Mouse (Mus musculus): ENCODE results near the gene Olfr1340.

Olfr1340 gene

GRCm38 (mm10) chr4:118719838-118720237, at the start of gene Olfr1340:
Olfr1340 (plus strand) TSS chr4:118720138.
- DNase-seq (ENCODE audit: low read depth, low spot score): no peak

- DNase-seq (ENCODE audit: low read depth, low spot score): peak; percentile 83
These were observed 32.9 kb upstream of the Olfr1340 start for GRCm38 (mm10) chr4:118687086-118687485.

DNA sequence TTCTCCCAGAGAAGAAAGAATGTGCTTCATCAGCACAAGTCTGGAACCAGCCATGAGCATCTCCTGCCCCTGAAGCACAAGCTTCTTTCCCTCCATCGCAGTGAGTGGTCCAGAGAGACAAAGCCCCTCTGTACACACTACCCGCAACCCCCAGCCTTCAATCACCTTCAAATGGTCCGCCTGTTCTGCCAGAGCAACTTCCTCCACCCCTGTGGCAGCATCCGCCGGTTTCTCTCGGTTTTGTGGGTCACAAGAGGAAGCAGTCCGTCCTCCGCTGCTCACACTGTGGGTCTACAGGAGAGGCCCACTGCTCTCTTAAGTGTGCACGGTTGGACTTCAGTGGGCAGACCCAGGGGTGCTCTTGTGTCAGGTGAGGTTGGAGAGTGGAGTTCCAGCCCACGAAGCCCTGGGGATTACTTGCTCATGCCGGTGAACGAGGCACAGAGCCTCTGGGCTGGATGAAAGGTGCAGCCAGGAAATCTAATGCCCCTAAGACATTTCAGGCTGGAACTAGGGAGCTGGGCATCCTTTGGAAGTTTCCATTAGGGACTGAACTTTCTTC, 27.4 kb upstream of the Olfr1340 start, which contains the start of gene Olfr1342:
TSS of gene Olfr1342 (minus strand) at position 345 of the 562 bp plus-strand sequence.
- DNase-seq (ENCODE audit: low read depth, low spot score): no peak

GRCm38 (mm10) chr4:118693812-118694211, 26.1 kb upstream of the Olfr1340 start:
- DNase-seq (ENCODE audit: low read depth, low spot score): no peak

GRCm38 (mm10) chr4:118703223-118703622, 16.7 kb upstream of the Olfr1340 start, which contains the start of gene Olfr1341:
Olfr1341 (plus strand) TSS chr4:118703523.
- no peak for DNase-seq (ENCODE audit: low read depth, low spot score)

DNA sequence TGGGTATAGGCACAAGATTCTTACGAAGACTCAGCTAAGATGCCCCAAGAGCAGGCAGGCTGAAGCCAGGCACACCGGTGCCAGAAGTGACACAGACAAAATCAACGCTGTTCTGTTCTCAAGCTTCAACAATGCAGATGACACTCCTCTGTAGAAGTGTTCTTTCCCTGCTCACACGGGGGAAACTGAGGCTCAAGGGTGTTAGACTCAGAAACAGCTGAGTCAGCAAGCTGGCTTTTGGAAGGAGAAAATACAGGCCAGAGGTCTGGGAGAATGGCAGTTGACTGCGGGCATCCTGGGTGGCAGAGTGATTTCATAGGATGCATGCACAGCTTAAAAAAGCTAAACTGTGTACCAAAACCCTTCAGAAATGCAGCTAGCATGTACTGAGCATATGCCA, 11.9 kb upstream of the Olfr1340 start:
- no peak for DNase-seq (ENCODE audit: low read depth, low spot score)

GRCm38 (mm10) chr4:118711656-118712055, 8.3 kb upstream of the Olfr1340 start:
- DNase-seq (ENCODE audit: low read depth, low spot score): peak; percentile 85

DNA sequence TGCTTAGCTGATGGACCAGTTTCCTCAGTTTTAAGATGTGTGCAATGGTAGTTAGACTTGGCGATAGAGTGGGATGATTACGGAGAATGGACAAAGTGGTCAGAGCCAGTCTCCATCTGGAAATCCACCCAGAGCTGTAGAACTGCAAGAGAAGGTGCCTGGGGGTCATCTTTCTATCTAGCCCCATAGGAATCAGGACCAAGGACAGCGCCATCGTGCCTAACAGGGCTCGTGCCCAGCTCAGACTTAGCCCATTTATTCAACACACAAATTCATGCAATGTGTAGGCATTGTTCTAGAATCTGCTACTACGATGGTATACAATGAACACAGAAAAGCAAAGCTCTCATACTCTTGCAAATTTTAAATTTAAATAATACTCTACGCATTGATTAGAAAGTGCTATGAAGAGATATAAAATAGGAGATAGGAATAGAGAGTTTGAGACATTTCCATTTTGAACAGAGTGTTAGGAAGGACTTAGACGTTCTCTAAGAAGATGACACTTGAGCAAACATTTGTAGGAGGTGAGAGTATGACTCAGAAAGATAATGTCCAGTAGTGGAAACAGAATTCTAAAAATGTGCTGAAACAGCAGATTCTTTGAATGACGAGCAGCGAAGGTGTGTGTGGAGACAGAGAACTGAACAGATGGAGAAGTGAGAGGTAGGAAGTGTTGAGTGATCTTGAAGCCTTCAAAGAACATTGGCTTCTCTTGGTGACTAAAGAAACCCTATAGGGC, 2.0 kb downstream of the Olfr1340 start:
- peak; percentile 58 for DNase-seq (ENCODE audit: low read depth, low spot score)

- no peak for DNase-seq (ENCODE audit: low read depth, low spot score)
These were observed 11.9 kb downstream of the Olfr1340 start, which contains the start of gene Olfr1339 for GRCm38 (mm10) chr4:118731875-118732274. Olfr1339 (plus strand) TSS chr4:118732175.

GRCm38 (mm10) chr4:118739574-118739973, 19.6 kb downstream of the Olfr1340 start:
- no peak for DNase-seq (ENCODE audit: low read depth, low spot score)

- DNase-seq (ENCODE audit: low read depth, low spot score): peak; percentile 98
These were observed 21.2 kb downstream of the Olfr1340 start for GRCm38 (mm10) chr4:118740988-118741698.

- DNase-seq (ENCODE audit: low read depth, low spot score): no peak
These were observed 21.9 kb downstream of the Olfr1340 start for GRCm38 (mm10) chr4:118741881-118742280.

- DNase-seq (ENCODE audit: low read depth, low spot score): no peak
These were observed 38.7 kb downstream of the Olfr1340 start, which contains the start of gene Olfr1338 for GRCm38 (mm10) chr4:118758637-118759036. Olfr1338 (minus strand) TSS chr4:118758737.

All from ZHBTc4 (cell line).